Comparison of ENCODE assay signal across 29 mouse cellular contexts in genomic region chr2:18317503-18318281, GRCm38 (mm10).
DNase-seq lines count a peak whose midpoint lies in the region; ATAC-seq lines count a peak whose summit lies in the region.
"Had no signal": no experiment of that assay in that cellular context is flagged by ENCODE, and none has a peak within 500 bp of the region (broad histone marks: within the 10 kb centered on the region; RNA-seq: fewer than 3 reads in every experiment).

No protein-coding gene starts in this region.

- no peaks in the 10 kb centered on the region for H3K9me3 ChIP-seq in midbrain, embryonic 11.5 days (ENCODE audit: control insufficient read depth, low read length)
- H3K9me3 ChIP-seq in midbrain, embryonic 13.5 days: peaks cover 9% of the 10 kb centered on the region; the same call in 1 of the 2 replicates
- peaks cover 8% of the 10 kb centered on the region for H3K9me3 ChIP-seq in forebrain, embryonic 13.5 days (replicated peaks)
- H3K9me3 ChIP-seq: embryonic facial prominence, embryonic 12.5 days; heart, embryonic 10.5 days had no signal

- no peak for ATAC-seq in midbrain, embryonic 11.5 days (ENCODE audit: low FRiP score)
- ATAC-seq in midbrain, embryonic 13.5 days: no peak
- ATAC-seq in forebrain, embryonic 13.5 days: peak; percentile 64; the same call in 1 of the 2 replicates
- ATAC-seq: hindbrain, postnatal 0 days; inflammation-experienced regulatory T-cells, adult 6 months; intestine, embryonic 16.5 days; Patski had no signal

- H3K4me3 ChIP-seq in midbrain, embryonic 11.5 days (ENCODE audit: low read depth, low read length): no peak overlapping the region
- no peak overlapping the region for H3K4me3 ChIP-seq in midbrain, embryonic 13.5 days (replicated peaks)
- no peak overlapping the region for H3K4me3 ChIP-seq in forebrain, embryonic 13.5 days
- H3K4me3 ChIP-seq: embryonic facial prominence, embryonic 12.5 days; embryonic facial prominence, embryonic 15.5 days; heart, adult 2 months; heart, embryonic 10.5 days; heart, embryonic 13.5 days had no signal

- H3K36me3 ChIP-seq in midbrain, embryonic 11.5 days (ENCODE audit: control insufficient read depth, insufficient read depth, low read length): no peaks in the 10 kb centered on the region
- no peaks in the 10 kb centered on the region for H3K36me3 ChIP-seq in midbrain, embryonic 13.5 days
- no peaks in the 10 kb centered on the region for H3K36me3 ChIP-seq in forebrain, embryonic 13.5 days (ENCODE audit: poor library complexity, severe bottlenecking)
- H3K36me3 ChIP-seq: embryonic facial prominence, embryonic 12.5 days had no signal

- peak; percentile 28 for DNase-seq in embryo, embryonic 11 days
- no peak for DNase-seq in embryo, embryonic 10.5 days (ENCODE audit: low spot score)
- peak; percentile 73 for DNase-seq in midbrain, embryonic 11.5 days (ENCODE audit: low spot score, missing footprints)
- DNase-seq in spleen, adult 18-20 months: no peak
- no peak for DNase-seq in liver
- DNase-seq in adrenal gland, adult (ENCODE audit: inconsistent age in 2 of 2, low spot score in 1 of 2): no peak
- DNase-seq: adrenal gland, adult 2 months; adrenal gland, postnatal 14 days; cerebellum, adult 11-12 months; cerebellum, adult 8-10 months; cerebellum, postnatal 10 days; gastrocnemius, postnatal 10 days; gastrocnemius, postnatal 36 days; heart, adult 2 months; heart, postnatal 14 days; heart, postnatal 4 days; kidney, adult 18-20 months had no signal

- H3K9ac ChIP-seq in midbrain, embryonic 11.5 days (ENCODE audit: low read length): no peak overlapping the region
- no peak overlapping the region for H3K9ac ChIP-seq in midbrain, embryonic 13.5 days (replicated peaks)
- H3K9ac ChIP-seq in forebrain, embryonic 13.5 days: no peak overlapping the region
- H3K9ac ChIP-seq: embryonic facial prominence, embryonic 12.5 days; embryonic facial prominence, embryonic 15.5 days; heart, embryonic 13.5 days; hindbrain, embryonic 14.5 days had no signal

- 88% methylated on average over 7 of the region's 7 CpGs for WGBS in midbrain, embryonic 11.5 days
- WGBS in midbrain, embryonic 13.5 days: 84% methylated on average over 7 of the region's 7 CpGs
- WGBS in forebrain, embryonic 13.5 days: 23% methylated on average over 7 of the region's 7 CpGs

- H3K27me3 ChIP-seq in midbrain, embryonic 11.5 days (ENCODE audit: control insufficient read depth, insufficient read depth, low read length): no peaks in the 10 kb centered on the region
- H3K27me3 ChIP-seq in midbrain, embryonic 13.5 days: no peaks in the 10 kb centered on the region
- H3K27me3 ChIP-seq in forebrain, embryonic 13.5 days: no peaks in the 10 kb centered on the region
- H3K27me3 ChIP-seq: CH12.LX; embryonic facial prominence, embryonic 12.5 days; embryonic facial prominence, embryonic 15.5 days; heart, embryonic 13.5 days; Patski had no signal

- H3K27ac ChIP-seq in midbrain, embryonic 11.5 days (ENCODE audit: low read depth, low read length): no peak overlapping the region
- H3K27ac ChIP-seq in midbrain, embryonic 13.5 days: no peak overlapping the region
- H3K27ac ChIP-seq in forebrain, embryonic 13.5 days: no peak overlapping the region
- H3K27ac ChIP-seq: embryonic facial prominence, embryonic 12.5 days; embryonic facial prominence, embryonic 15.5 days; heart, adult 2 months; heart, embryonic 10.5 days; heart, embryonic 13.5 days; hindbrain, embryonic 14.5 days; hindbrain, postnatal 0 days had no signal

- no peak overlapping the region for H3K4me2 ChIP-seq in midbrain, embryonic 11.5 days
- H3K4me2 ChIP-seq in midbrain, embryonic 13.5 days (replicated peaks): no peak overlapping the region
- H3K4me2 ChIP-seq in forebrain, embryonic 13.5 days: 0 out of 2 replicates have a peak overlapping the region, but pooled peaks have one; percentile 1
- H3K4me2 ChIP-seq: embryonic facial prominence, embryonic 12.5 days; embryonic facial prominence, embryonic 15.5 days; heart, embryonic 13.5 days; hindbrain, embryonic 14.5 days had no signal

- no peaks in the 10 kb centered on the region for H3K4me1 ChIP-seq in midbrain, embryonic 11.5 days (ENCODE audit: control insufficient read depth, insufficient read depth, low read length)
- no peaks in the 10 kb centered on the region for H3K4me1 ChIP-seq in midbrain, embryonic 13.5 days (replicated peaks)
- peaks cover 16% of the 10 kb centered on the region for H3K4me1 ChIP-seq in forebrain, embryonic 13.5 days
- H3K4me1 ChIP-seq: embryonic facial prominence, embryonic 12.5 days; embryonic facial prominence, embryonic 15.5 days had no signal

Comparison
In these comparisons a context has a peak if more than half of its experiments do, and no peak if none do; other contexts are left out.
1. DNase-seq: peak in embryo, embryonic 11 days (single experiment) and midbrain, embryonic 11.5 days (single experiment); none in embryo, embryonic 10.5 days (single experiment), spleen, adult 18-20 months (0 of 2), liver (single experiment) and adrenal gland, adult (0 of 2).